8 mouse cellular contexts compared by ENCODE assay signal in genomic region chr2:32966184-32966688, GRCm38 (mm10). TPM values are rescaled to one million over a fixed set of nuclear protein-coding genes. Genes with fewer than 3 reads are reported as not detected.
DNase-seq lines count a peak whose midpoint lies in the region; ATAC-seq lines count a peak whose summit lies in the region.

No protein-coding gene starts in this region.

- ATAC-seq in megakaryocyte, adult 5-6 weeks (ENCODE audit: poor library complexity, severe bottlenecking): no peak; the same call in 1 of the 2 replicates
- ATAC-seq in limb, embryonic 12.5 days (ENCODE audit: insufficient number of reproducible peaks, insufficient read depth, low FRiP score, low TSS enrichment, low read depth): no peak

- peak overlapping the region; percentile 76 for H3K9ac ChIP-seq in limb, embryonic 12.5 days (replicated peaks)

- no peaks in the 10 kb centered on the region for H3K9me3 ChIP-seq in megakaryocyte, embryonic 14.5 days
- H3K9me3 ChIP-seq in forebrain, embryonic 10.5 days: no peaks in the 10 kb centered on the region
- H3K9me3 ChIP-seq in limb, embryonic 12.5 days: no peaks in the 10 kb centered on the region

- H3K4me3 ChIP-seq in megakaryocyte, embryonic 14.5 days (replicated peaks): peak overlapping the region; percentile 94
- H3K4me3 ChIP-seq in forebrain, embryonic 10.5 days: peak overlapping the region; percentile 71
- H3K4me3 ChIP-seq in limb, embryonic 12.5 days (replicated peaks): peak overlapping the region; percentile 59

- no peak for DNase-seq in forebrain, embryonic 10.5 days (ENCODE audit: extremely low spot score, low spot score)
- peak; percentile 43 for DNase-seq in splenic B cell, adult 2 months (ENCODE audit: low read depth, low spot score)
- DNase-seq in ovary, adult 18-20 months (ENCODE audit: low spot score): no peak
- no peak for DNase-seq in MN1 (ENCODE audit: low spot score)
- no peak for DNase-seq in kidney, adult 18-20 months

- H3K4me2 ChIP-seq in limb, embryonic 12.5 days: peak overlapping the region; percentile 87

- H3K27me3 ChIP-seq in megakaryocyte, embryonic 14.5 days (replicated peaks): no peaks in the 10 kb centered on the region
- no peaks in the 10 kb centered on the region for H3K27me3 ChIP-seq in forebrain, embryonic 10.5 days (ENCODE audit: poor library complexity, severe bottlenecking)
- no peaks in the 10 kb centered on the region for H3K27me3 ChIP-seq in limb, embryonic 12.5 days
- no peaks in the 10 kb centered on the region for H3K27me3 ChIP-seq in splenic B cell, adult 2 months (ENCODE audit: control insufficient read depth, insufficient read depth, low read length, poor library complexity, severe bottlenecking)

- peaks cover 25% of the 10 kb centered on the region for H3K36me3 ChIP-seq in megakaryocyte, embryonic 14.5 days (replicated peaks; ENCODE audit: low read length)
- H3K36me3 ChIP-seq in forebrain, embryonic 10.5 days (replicated peaks): peaks cover 32% of the 10 kb centered on the region
- H3K36me3 ChIP-seq in limb, embryonic 12.5 days: peaks cover 28% of the 10 kb centered on the region
- peaks cover 12% of the 10 kb centered on the region for H3K36me3 ChIP-seq in splenic B cell, adult 2 months (ENCODE audit: control insufficient read depth, insufficient read depth, low read length, poor library complexity, severe bottlenecking)

- H3K4me1 ChIP-seq in megakaryocyte, embryonic 14.5 days: peaks cover 84% of the 10 kb centered on the region
- peaks cover 65% of the 10 kb centered on the region for H3K4me1 ChIP-seq in forebrain, embryonic 10.5 days
- peaks cover 46% of the 10 kb centered on the region for H3K4me1 ChIP-seq in limb, embryonic 12.5 days (replicated peaks)

- WGBS in forebrain, embryonic 10.5 days: 12% methylated on average over 13 of the region's 13 CpGs
- 14% methylated on average over 13 of the region's 13 CpGs for WGBS in limb, embryonic 12.5 days

- peak overlapping the region; percentile 93 for H3K27ac ChIP-seq in forebrain, embryonic 10.5 days
- peak overlapping the region; percentile 95 for H3K27ac ChIP-seq in limb, embryonic 12.5 days

RNA-seq across cellular contexts. Expression of gene Lrsam1, which starts 4.8 kb away (rescaled TPM):
- polyA plus RNA-seq in megakaryocyte, embryonic 14.5 days (2012; ENCODE audit: insufficient read depth, low replicate concordance): 8.5 and 10.1 TPM in 2 replicates
- total RNA-seq in megakaryocyte, adult 5-6 weeks (2015): 3.2 and 5.5 TPM in 2 replicates
- total RNA-seq in megakaryocyte, adult 5-6 weeks (2017): 7.2 and 10.6 TPM in 2 replicates
- 6.6 and 8.0 TPM in 2 replicates for polyA plus RNA-seq in forebrain, embryonic 10.5 days (2016; fragmentation: Nextera tagmentation; extraction: Ambion mirVana)
- polyA plus RNA-seq in limb, embryonic 12.5 days (2016; fragmentation: Nextera tagmentation; extraction: Ambion mirVana): 10.4 and 11.8 TPM in 2 replicates

RNA-seq across cellular contexts. Expression of gene Rpl12, which starts 4.9 kb away (rescaled TPM):
- 796 and 1,818 TPM in 2 replicates for polyA plus RNA-seq in megakaryocyte, embryonic 14.5 days (2012; ENCODE audit: insufficient read depth, low replicate concordance)
- 1,104 and 1,138 TPM in 2 replicates for total RNA-seq in megakaryocyte, adult 5-6 weeks (2015)
- 1,103 and 1,144 TPM in 2 replicates for total RNA-seq in megakaryocyte, adult 5-6 weeks (2017)
- 192 and 197 TPM in 2 replicates for polyA plus RNA-seq in forebrain, embryonic 10.5 days (2016; fragmentation: Nextera tagmentation; extraction: Ambion mirVana)
- polyA plus RNA-seq in limb, embryonic 12.5 days (2016; fragmentation: Nextera tagmentation; extraction: Ambion mirVana): 184 and 185 TPM in 2 replicates

RNA-seq across cellular contexts. Expression of gene Slc2a8, which starts 15.6 kb away (rescaled TPM):
- polyA plus RNA-seq in megakaryocyte, embryonic 14.5 days (2012; ENCODE audit: insufficient read depth, low replicate concordance): 28.4 and 135 TPM in 2 replicates
- total RNA-seq in megakaryocyte, adult 5-6 weeks (2015): 1.4 and 1.5 TPM in 2 replicates
- total RNA-seq in megakaryocyte, adult 5-6 weeks (2017): 0.89 and 1.8 TPM in 2 replicates
- polyA plus RNA-seq in forebrain, embryonic 10.5 days (2016; fragmentation: Nextera tagmentation; extraction: Ambion mirVana): 14.2 and 14.8 TPM in 2 replicates
- polyA plus RNA-seq in limb, embryonic 12.5 days (2016; fragmentation: Nextera tagmentation; extraction: Ambion mirVana): 25.4 and 25.7 TPM in 2 replicates
